Mouse (Mus musculus) midbrain, postnatal 0 days (tissue): Measurements from ENCODE around the gene Plcd1. TPM values are rescaled to one million over a fixed set of nuclear protein-coding genes. Genes with fewer than 3 reads are reported as not detected.

Source experiments
- ATAC-seq: fragments of 200-750 bp; cut with Nextera tagmentation; 2 replicates; pipeline ENCODE4 v1.8.0; 2017; ENCODE audit warnings: moderate number of reproducible peaks, mild to moderate bottlenecking, moderate TSS enrichment, moderate library complexity; ENCODE audit not compliant: low FRiP score
- DNase-seq: peaks from one replicate; pipeline ENCODE4 v3.0.0-alpha.2; 2015; ENCODE audit warnings: low spot score
- H3K27ac ChIP-seq: fragments of 300-500 bp; sonication (generic); 2 replicates; pipeline ENCODE4 v1.5.1; 2014; ENCODE audit warnings: low read depth, mild to moderate bottlenecking, low read length, mixed read lengths
- H3K27me3 ChIP-seq: fragments of 300-500 bp; sonication (generic); 2 replicates; pipeline ENCODE4 v1.6.1; 2014; ENCODE audit warnings: low read length, control low read depth, mixed read lengths; ENCODE audit not compliant: insufficient read depth
- H3K36me3 ChIP-seq: fragments of 300-500 bp; sonication (generic); 2 replicates; pipeline ENCODE4 v1.6.1; 2014; ENCODE audit warnings: low read length, control low read depth, mixed read lengths; ENCODE audit not compliant: insufficient read depth
- H3K4me1 ChIP-seq: fragments of 300-500 bp; sonication (generic); 2 replicates; pipeline ENCODE4 v1.6.1; 2014; ENCODE audit warnings: mild to moderate bottlenecking, control low read depth, antibody characterized with exemption, low read length, mixed read lengths; ENCODE audit not compliant: insufficient read depth
- H3K4me2 ChIP-seq: fragments of 300-500 bp; sonication (generic); 2 replicates; pipeline ENCODE4 v1.6.1; 2014; ENCODE audit warnings: low read depth, mild to moderate bottlenecking, low read length, mixed read lengths; ENCODE audit not compliant: poor library complexity, severe bottlenecking
- H3K4me3 ChIP-seq: fragments of 300-500 bp; sonication (generic); 2 replicates; pipeline ENCODE4 v1.5.1; 2014; ENCODE audit warnings: low read depth, mild to moderate bottlenecking, low read length, moderate library complexity
- H3K9ac ChIP-seq: fragments of 300-500 bp; sonication (generic); replicated peaks from 2 replicates; pipeline ENCODE4 v1.6.1; 2014; ENCODE audit warnings: mild to moderate bottlenecking, low read length, moderate library complexity, mixed read lengths; ENCODE audit not compliant: poor library complexity, severe bottlenecking
- H3K9me3 ChIP-seq: fragments of 300-500 bp; sonication (generic); 2 replicates; pipeline ENCODE4 v1.6.1; 2016; ENCODE audit warnings: low read length, control low read depth
- CTCF ChIP-seq: IDR thresholded peaks from 2 replicates; pipeline ENCODE4 v1.5.1; 2016; ENCODE audit warnings: antibody characterized with exemption, mild to moderate bottlenecking
- WGBS: fragments of 180-500 bp; shearing (Covaris S2); extraction: QIAGEN DNeasy Blood & Tissue Kit; methylation state at CpG from one replicate; pipeline ENCODE4 v1.1.7; 2014; 5-methylcytosine and 5-hydroxymethylcytosine counted together
- polyA plus RNA-seq: library from polyadenylated mRNA; unstranded; fragments of >200 nt; fragmentation: Nextera tagmentation; extraction: Ambion mirVana; gene quantifications from 2 replicates; pipeline ENCODE4 v1.2.1, GENCODE M21; 2015
- total RNA-seq: library from RNA; depleted of rRNA; stranded (reverse); fragments of >200 nt; gene quantifications from 2 replicates; pipeline ENCODE4 v1.2.3, GENCODE M21; 2014

The Plcd1 gene
- total and polyA plus RNA-seq, 2 experiments from 2014 or later = 10.9 to 17.4 TPM

DNA sequence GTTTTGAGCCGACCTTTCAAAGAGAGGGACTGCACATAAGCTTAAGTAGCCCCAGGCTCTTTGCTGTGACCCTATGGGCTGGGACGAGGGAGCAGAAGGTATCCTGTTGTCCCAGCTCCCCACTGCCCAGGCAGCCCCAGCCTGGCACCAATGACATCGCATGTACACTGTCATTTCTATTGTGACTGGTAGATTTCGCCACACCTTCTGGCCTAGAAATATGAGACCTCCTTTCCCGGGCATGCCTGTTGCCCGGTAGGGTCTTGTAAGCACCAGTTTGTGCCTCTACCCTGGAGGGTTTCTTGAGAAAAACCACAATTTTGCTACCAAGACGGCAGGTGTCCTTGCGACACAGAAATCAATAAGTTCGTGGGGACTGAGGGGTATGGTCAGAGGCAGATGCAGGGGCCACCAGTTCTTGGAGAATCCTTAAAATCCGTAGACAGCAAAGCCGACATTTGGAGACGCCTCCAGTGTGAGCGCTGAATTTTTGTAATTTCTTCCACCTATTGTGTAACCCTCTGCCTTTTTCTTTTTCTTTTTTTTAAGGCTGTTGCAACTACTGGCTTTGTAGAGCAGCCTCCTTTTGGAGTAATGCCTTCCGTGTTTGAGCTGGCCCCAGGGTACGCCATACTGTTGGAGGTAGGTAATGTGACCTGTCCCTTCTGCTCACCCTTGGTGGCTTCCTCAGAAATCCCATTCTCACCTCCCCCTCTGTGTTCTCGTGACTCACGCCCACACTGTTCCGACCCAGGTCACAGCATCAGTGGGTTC lies 29.5 kb upstream of the Plcd1 start:
- WGBS = 87% methylated on average over 18 of the region's 18 CpGs
- H3K4me2 ChIP-seq = no peak overlapping the region
- no peak overlapping the region for H3K9ac ChIP-seq
- TF ChIP-seq CTCF = no peak
- H3K36me3 ChIP-seq = no peaks in the 10 kb centered on the region
- H3K27ac ChIP-seq = no peak overlapping the region
- ATAC-seq (no peak), DNase-seq (no peak)
- no peaks in the 10 kb centered on the region for H3K9me3 ChIP-seq
- no peak overlapping the region for H3K4me3 ChIP-seq
- H3K27me3 ChIP-seq = no peaks in the 10 kb centered on the region
- H3K4me1 ChIP-seq = no peaks in the 10 kb centered on the region

DNA sequence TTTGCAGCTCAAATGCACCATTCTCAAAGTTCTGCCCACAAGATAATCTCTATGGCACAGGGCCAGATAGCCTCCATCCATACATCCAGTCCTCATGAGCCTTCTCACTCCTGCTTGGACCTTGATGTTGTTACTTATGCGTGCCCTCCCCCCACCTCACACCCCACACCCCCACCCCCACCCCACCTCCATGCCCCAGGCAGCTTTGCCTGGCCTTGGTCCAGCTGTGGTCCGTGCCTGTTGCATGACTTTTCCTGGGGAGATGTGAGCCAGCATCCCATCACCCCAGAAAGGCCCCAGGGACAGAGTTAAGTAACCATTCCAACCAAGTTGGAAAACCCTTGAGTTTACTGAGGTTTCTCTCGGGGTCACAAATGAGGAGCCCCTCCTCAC lies 26.9 kb upstream of the Plcd1 start:
- Histone ChIP-seq H3K9ac (no peak overlapping the region), H3K4me2 (no peak overlapping the region), H3K36me3 (no peaks in the 10 kb centered on the region), H3K27ac (no peak overlapping the region), H3K4me3 (no peak overlapping the region), H3K9me3 (no peaks in the 10 kb centered on the region), H3K27me3 (no peaks in the 10 kb centered on the region), H3K4me1 (no peaks in the 10 kb centered on the region)
- ATAC-seq (no peak), DNase-seq (no peak)
- 70% methylated on average over 3 of the region's 3 CpGs for WGBS
- no peak for TF ChIP-seq CTCF

DNA sequence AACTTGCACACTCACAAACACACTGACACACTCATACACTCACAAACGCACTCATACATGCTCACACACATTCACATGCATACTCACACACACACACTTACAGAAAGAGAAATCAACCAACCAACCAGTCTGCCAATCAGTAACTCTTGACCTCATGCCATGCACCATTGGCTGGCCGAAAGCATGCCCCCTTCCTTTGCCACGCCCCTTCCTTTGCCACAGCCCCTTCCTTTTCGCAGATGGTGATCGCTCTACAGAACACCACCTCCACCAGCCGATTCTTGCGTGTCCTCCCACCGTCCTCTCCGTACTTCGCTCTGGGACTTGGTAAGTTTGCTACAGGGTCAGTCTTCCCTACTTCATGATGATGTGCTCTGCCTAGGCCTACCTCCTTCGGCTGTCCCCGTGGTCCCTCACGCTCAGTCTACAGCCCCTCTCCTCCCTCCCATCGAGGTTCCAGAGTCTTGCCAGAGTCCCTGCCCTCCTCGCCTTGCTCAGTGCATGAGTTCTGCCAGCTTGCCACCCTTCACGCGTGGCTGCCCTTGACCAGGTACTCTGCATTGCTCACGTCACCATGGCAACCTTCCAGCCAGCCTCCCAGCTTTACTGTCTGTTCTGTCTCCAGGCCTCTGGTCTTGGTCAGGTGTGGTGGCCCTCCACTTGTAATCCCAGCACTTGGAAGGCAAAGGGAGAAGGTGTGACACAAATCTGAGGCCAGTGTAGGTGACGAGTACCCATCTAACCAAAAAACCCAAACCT lies 26.3 kb upstream of the Plcd1 start:
- Histone ChIP-seq H3K4me3 (no peak overlapping the region), H3K27me3 (no peaks in the 10 kb centered on the region), H3K4me1 (no peaks in the 10 kb centered on the region), H3K9ac (no peak overlapping the region), H3K27ac (no peak overlapping the region), H3K4me2 (no peak overlapping the region), H3K9me3 (no peaks in the 10 kb centered on the region), H3K36me3 (no peaks in the 10 kb centered on the region)
- DNase-seq (peak; percentile 19), ATAC-seq (no peak)
- TF ChIP-seq CTCF = no peak
- 82% methylated on average over 19 of the region's 19 CpGs for WGBS

DNA sequence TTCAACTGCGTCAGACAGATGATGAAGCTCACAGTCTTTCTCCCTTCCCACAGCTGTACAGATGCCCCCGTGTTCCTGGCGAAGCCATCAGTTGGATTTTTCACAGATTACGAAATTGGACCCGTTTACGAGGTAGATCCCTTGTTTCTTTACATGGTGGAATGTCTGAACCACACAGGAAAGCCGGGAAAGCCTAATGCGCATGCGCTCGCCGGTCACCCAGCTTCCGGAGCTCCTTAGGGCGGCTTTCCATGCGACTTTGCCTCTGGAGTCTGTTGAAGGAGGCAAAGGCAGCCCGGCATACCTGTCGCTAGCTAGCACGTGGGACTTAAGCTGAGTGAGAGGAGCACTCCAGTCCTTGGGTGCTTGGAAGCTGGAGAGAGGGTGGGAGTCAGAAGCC lies 21.6 kb upstream of the Plcd1 start:
- Histone ChIP-seq H3K9me3 (no peaks in the 10 kb centered on the region), H3K4me2 (no peak overlapping the region), H3K9ac (no peak overlapping the region), H3K27me3 (no peaks in the 10 kb centered on the region), H3K27ac (no peak overlapping the region), H3K36me3 (no peaks in the 10 kb centered on the region), H3K4me3 (no peak overlapping the region), H3K4me1 (no peaks in the 10 kb centered on the region)
- TF ChIP-seq CTCF = no peak
- DNase-seq (no peak), ATAC-seq (no peak)
- 91% methylated on average over 17 of the region's 17 CpGs for WGBS

DNA sequence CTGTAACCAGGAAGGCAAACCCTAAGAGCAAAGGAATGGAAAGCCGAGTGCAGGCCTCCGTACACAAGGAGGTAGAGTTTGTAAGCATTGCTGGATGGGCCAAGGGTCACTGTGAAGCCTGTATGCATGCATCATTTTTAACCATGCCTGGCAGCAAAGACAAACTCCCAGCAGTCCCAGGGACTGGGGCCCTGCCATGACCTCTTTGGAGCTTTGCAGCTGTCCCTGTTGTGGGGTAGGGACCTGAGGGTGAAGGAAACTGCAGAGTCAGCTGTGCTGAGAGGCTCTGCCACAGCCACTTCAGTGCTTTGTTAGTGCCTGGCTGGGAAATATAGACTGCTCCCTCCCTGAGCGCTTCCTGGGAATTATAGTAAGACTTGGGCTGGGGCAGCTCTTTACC lies 17.3 kb upstream of the Plcd1 start:
- no peak for DNase-seq
- no peaks in the 10 kb centered on the region for H3K36me3 ChIP-seq
- ATAC-seq = no peak
- no peaks in the 10 kb centered on the region for H3K9me3 ChIP-seq
- H3K27ac ChIP-seq = no peak overlapping the region
- H3K4me1 ChIP-seq = no peaks in the 10 kb centered on the region
- no peak overlapping the region for H3K4me3 ChIP-seq
- no peak for TF ChIP-seq CTCF
- H3K27me3 ChIP-seq = no peaks in the 10 kb centered on the region
- H3K9ac ChIP-seq = no peak overlapping the region
- H3K4me2 ChIP-seq = no peak overlapping the region
- 69% methylated on average over 3 of the region's 3 CpGs for WGBS

DNA sequence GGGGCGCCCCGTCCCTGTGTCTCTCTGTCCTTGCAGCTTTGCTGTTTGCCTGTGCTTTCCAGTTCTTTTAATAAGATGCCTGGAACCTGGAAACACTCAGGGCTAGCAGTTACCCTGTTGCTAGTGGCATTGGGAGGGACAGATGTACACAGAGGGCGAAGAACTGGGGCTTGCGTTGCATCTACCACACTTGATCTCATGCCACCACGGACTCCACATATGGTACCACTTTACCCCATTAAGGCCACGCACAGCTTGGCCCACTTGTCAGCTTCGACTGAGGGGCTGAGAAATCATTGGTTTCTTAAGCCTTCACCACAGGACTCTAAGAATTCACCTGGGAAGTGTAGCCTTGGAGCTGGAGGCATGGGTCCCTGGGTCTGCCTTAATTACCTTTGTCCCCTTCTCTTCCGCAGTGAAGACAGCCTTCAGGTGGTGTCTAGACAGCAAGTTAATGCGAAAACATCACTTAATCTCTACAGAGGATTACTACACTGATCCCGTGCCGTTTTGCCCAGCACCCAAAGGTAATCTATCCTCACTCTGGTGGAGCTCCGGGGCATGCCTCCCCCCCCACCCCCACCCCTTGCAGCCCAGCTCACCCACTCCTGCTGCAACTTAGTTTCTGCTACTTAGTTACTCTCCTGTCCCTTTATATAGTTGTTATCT lies 16.5 kb upstream of the Plcd1 start:
- H3K27ac ChIP-seq = no peak overlapping the region
- no peaks in the 10 kb centered on the region for H3K36me3 ChIP-seq
- 54% methylated on average over 12 of the region's 12 CpGs for WGBS
- H3K4me3 ChIP-seq = no peak overlapping the region
- H3K4me2 ChIP-seq = no peak overlapping the region
- no peaks in the 10 kb centered on the region for H3K4me1 ChIP-seq
- H3K9me3 ChIP-seq = no peaks in the 10 kb centered on the region
- no peak overlapping the region for H3K9ac ChIP-seq
- no peaks in the 10 kb centered on the region for H3K27me3 ChIP-seq
- DNase-seq (no peak), ATAC-seq (no peak)
- no peak for TF ChIP-seq CTCF
